Mouse (Mus musculus): Measurements from ENCODE around the gene 4930524J08Rik. TPM values are rescaled to one million over a fixed set of nuclear protein-coding genes. Genes with fewer than 3 reads are reported as not detected.
A peak's percentile ranks its signal among the peaks of the same experiment; 100 is the strongest.

Gene 4930524J08Rik
- 1 to 10 TPM; 1.6 to 4.2 TPM for total RNA-seq (2021)
- long read RNA-seq, experiment 1 = 0 reads
- long read RNA-seq, experiment 2, partial matches to known transcripts = 0 of 2 reads
- long read RNA-seq, experiment 2, other reads (novel, unspliced or antisense) = 0 of 2 reads

GRCm38 (mm10) chr5:99978699-99979442, at the start of gene 4930524J08Rik, which contains the start of gene Hnrnpd:
Gene 4930524J08Rik, plus strand, starts transcription at chr5:99979061.
Gene Hnrnpd, minus strand, starts transcription at chr5:99978938.
- DNase-seq (ENCODE audit: low spot score in 2 of 2) = peak; percentile 88 to 93

- DNase-seq (ENCODE audit: low spot score in 2 of 2) = no peak
Observed at GRCm38 (mm10) chr5:99931910-99932309, 47.0 kb upstream of the 4930524J08Rik start.

- DNase-seq (ENCODE audit: low spot score in 2 of 2) = no peak
Observed at GRCm38 (mm10) chr5:99939440-99939839, 39.4 kb upstream of the 4930524J08Rik start.

- no peak for DNase-seq (ENCODE audit: low spot score in 2 of 2)
Observed at GRCm38 (mm10) chr5:99941273-99941672, 37.6 kb upstream of the 4930524J08Rik start.

- DNase-seq (ENCODE audit: low spot score in 2 of 2) = no peak
Observed at GRCm38 (mm10) chr5:99941776-99942502, 36.9 kb upstream of the 4930524J08Rik start.

GRCm38 (mm10) chr5:99952513-99952912, 26.3 kb upstream of the 4930524J08Rik start:
- DNase-seq (ENCODE audit: low spot score in 2 of 2) = no peak

GRCm38 (mm10) chr5:99953883-99954282, 25.0 kb upstream of the 4930524J08Rik start:
- no peak for DNase-seq (ENCODE audit: low spot score in 2 of 2)

GRCm38 (mm10) chr5:99958666-99959065, 20.2 kb upstream of the 4930524J08Rik start:
- no peak for DNase-seq (ENCODE audit: low spot score in 2 of 2)

- no peak for DNase-seq (ENCODE audit: low spot score in 2 of 2)
Observed at GRCm38 (mm10) chr5:99959236-99959936, 19.5 kb upstream of the 4930524J08Rik start.

- DNase-seq (ENCODE audit: low spot score in 2 of 2) = no peak
Observed at GRCm38 (mm10) chr5:99959960-99960359, 18.9 kb upstream of the 4930524J08Rik start.

- no peak for DNase-seq (ENCODE audit: low spot score in 2 of 2)
Observed at GRCm38 (mm10) chr5:99973941-99974340, 4.9 kb upstream of the 4930524J08Rik start.

- no peak for DNase-seq (ENCODE audit: low spot score in 2 of 2)
Observed at GRCm38 (mm10) chr5:99975061-99975460, 3.8 kb upstream of the 4930524J08Rik start.

GRCm38 (mm10) chr5:99975776-99976175, 3.1 kb upstream of the 4930524J08Rik start:
- DNase-seq (ENCODE audit: low spot score in 2 of 2) = no peak

- DNase-seq (ENCODE audit: low spot score in 2 of 2) = no peak
Observed at GRCm38 (mm10) chr5:99976334-99976955, 2.4 kb upstream of the 4930524J08Rik start.

- peak; percentile 63 to 80 for DNase-seq (ENCODE audit: low spot score in 2 of 2)
Observed at GRCm38 (mm10) chr5:99977516-99978301, 1.2 kb upstream of the 4930524J08Rik start.

GRCm38 (mm10) chr5:99983452-99984061, 4.7 kb downstream of the 4930524J08Rik start:
- no peak for DNase-seq (ENCODE audit: low spot score in 2 of 2)

GRCm38 (mm10) chr5:99994166-99994565, 15.3 kb downstream of the 4930524J08Rik start:
- DNase-seq (ENCODE audit: low spot score in 2 of 2) = no peak

GRCm38 (mm10) chr5:99994680-99995079, 15.8 kb downstream of the 4930524J08Rik start:
- no peak for DNase-seq (ENCODE audit: low spot score in 2 of 2)

GRCm38 (mm10) chr5:100000048-100000447, 21.2 kb downstream of the 4930524J08Rik start:
- DNase-seq (ENCODE audit: low spot score in 2 of 2) = no peak

- no peak for DNase-seq (ENCODE audit: low spot score in 2 of 2)
Observed at GRCm38 (mm10) chr5:100000500-100000899, 21.6 kb downstream of the 4930524J08Rik start.
